Mouse (Mus musculus) midbrain, postnatal 0 days (tissue): Measurements from ENCODE around the gene Gm4791. TPM values are rescaled to one million over a fixed set of nuclear protein-coding genes. Genes with fewer than 3 reads are reported as not detected.

Experiments
- ATAC-seq: fragments of 200-750 bp; cut with Nextera tagmentation; 2 replicates; pipeline ENCODE4 v1.8.0; 2017; ENCODE audit warnings: moderate number of reproducible peaks, mild to moderate bottlenecking, moderate TSS enrichment, moderate library complexity; ENCODE audit not compliant: low FRiP score
- DNase-seq: peaks from one replicate; pipeline ENCODE4 v3.0.0-alpha.2; 2015; ENCODE audit warnings: low spot score
- H3K27ac ChIP-seq: fragments of 300-500 bp; sonication (generic); 2 replicates; pipeline ENCODE4 v1.5.1; 2014; ENCODE audit warnings: low read depth, mild to moderate bottlenecking, low read length, mixed read lengths
- H3K27me3 ChIP-seq: fragments of 300-500 bp; sonication (generic); 2 replicates; pipeline ENCODE4 v1.6.1; 2014; ENCODE audit warnings: low read length, control low read depth, mixed read lengths; ENCODE audit not compliant: insufficient read depth
- H3K36me3 ChIP-seq: fragments of 300-500 bp; sonication (generic); 2 replicates; pipeline ENCODE4 v1.6.1; 2014; ENCODE audit warnings: low read length, control low read depth, mixed read lengths; ENCODE audit not compliant: insufficient read depth
- H3K4me1 ChIP-seq: fragments of 300-500 bp; sonication (generic); 2 replicates; pipeline ENCODE4 v1.6.1; 2014; ENCODE audit warnings: mild to moderate bottlenecking, control low read depth, antibody characterized with exemption, low read length, mixed read lengths; ENCODE audit not compliant: insufficient read depth
- H3K4me2 ChIP-seq: fragments of 300-500 bp; sonication (generic); 2 replicates; pipeline ENCODE4 v1.6.1; 2014; ENCODE audit warnings: low read depth, mild to moderate bottlenecking, low read length, mixed read lengths; ENCODE audit not compliant: poor library complexity, severe bottlenecking
- H3K4me3 ChIP-seq: fragments of 300-500 bp; sonication (generic); 2 replicates; pipeline ENCODE4 v1.5.1; 2014; ENCODE audit warnings: low read depth, mild to moderate bottlenecking, low read length, moderate library complexity
- H3K9ac ChIP-seq: fragments of 300-500 bp; sonication (generic); replicated peaks from 2 replicates; pipeline ENCODE4 v1.6.1; 2014; ENCODE audit warnings: mild to moderate bottlenecking, low read length, moderate library complexity, mixed read lengths; ENCODE audit not compliant: poor library complexity, severe bottlenecking
- H3K9me3 ChIP-seq: fragments of 300-500 bp; sonication (generic); 2 replicates; pipeline ENCODE4 v1.6.1; 2016; ENCODE audit warnings: low read length, control low read depth
- CTCF ChIP-seq: IDR thresholded peaks from 2 replicates; pipeline ENCODE4 v1.5.1; 2016; ENCODE audit warnings: antibody characterized with exemption, mild to moderate bottlenecking
- WGBS: fragments of 180-500 bp; shearing (Covaris S2); extraction: QIAGEN DNeasy Blood & Tissue Kit; methylation state at CpG from one replicate; pipeline ENCODE4 v1.1.7; 2014; 5-methylcytosine and 5-hydroxymethylcytosine counted together
- polyA plus RNA-seq: library from polyadenylated mRNA; unstranded; fragments of >200 nt; fragmentation: Nextera tagmentation; extraction: Ambion mirVana; gene quantifications from 2 replicates; pipeline ENCODE4 v1.2.1, GENCODE M21; 2015
- total RNA-seq: library from RNA; depleted of rRNA; stranded (reverse); fragments of >200 nt; gene quantifications from 2 replicates; pipeline ENCODE4 v1.2.3, GENCODE M21; 2014

Gm4791 gene
- total and polyA plus RNA-seq, 2 experiments from 2014 or later = not detected

DNA sequence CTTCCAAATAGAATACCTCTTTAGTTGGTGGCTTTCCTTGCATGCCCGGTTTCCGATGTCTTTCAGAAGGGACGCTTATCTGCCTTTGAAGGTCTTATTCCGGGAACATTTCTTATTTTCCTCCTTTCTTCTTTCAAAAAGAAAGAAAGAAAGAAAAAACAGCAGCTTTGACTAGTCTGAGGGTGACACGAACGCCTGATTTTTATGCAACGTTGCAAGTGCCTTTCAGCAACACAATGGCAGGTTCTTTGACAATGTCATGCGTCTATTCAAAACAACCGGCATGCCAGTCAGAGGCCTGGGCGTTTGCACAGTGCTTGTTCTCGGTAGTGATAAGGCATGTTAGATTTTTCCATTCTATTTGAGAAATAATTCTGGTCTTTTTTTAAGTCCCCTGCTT lies 19.7 kb upstream of the Gm4791 start:
- 26% methylated on average over 11 of the region's 11 CpGs for WGBS
- H3K27me3 ChIP-seq = no peaks in the 10 kb centered on the region
- no peak overlapping the region for H3K9ac ChIP-seq
- no peak overlapping the region for H3K4me2 ChIP-seq
- no peak overlapping the region for H3K4me3 ChIP-seq
- no peak for DNase-seq
- no peak overlapping the region for H3K27ac ChIP-seq
- no peak for TF ChIP-seq CTCF
- no peaks in the 10 kb centered on the region for H3K9me3 ChIP-seq
- ATAC-seq = no peak
- H3K36me3 ChIP-seq = no peaks in the 10 kb centered on the region
- no peaks in the 10 kb centered on the region for H3K4me1 ChIP-seq

DNA sequence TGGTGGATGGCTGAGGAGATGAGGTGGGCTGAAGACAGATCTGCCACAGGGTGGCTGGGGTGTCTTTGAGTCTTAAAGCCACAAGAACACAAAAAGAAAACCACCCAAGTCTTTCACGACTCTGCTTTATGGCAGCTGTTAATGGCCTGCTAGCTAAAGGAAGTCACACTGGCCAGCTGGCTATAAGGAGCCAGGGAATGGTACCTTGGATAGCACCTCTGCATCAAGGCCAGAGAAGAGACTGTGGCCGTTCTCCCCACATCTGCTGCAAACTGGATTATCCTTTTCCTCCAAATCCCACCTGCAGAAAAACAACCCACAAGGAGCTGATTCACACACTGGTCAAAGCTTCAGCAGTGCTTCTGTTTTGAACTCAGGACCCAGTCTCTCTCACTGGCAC lies 18.4 kb upstream of the Gm4791 start:
- Histone ChIP-seq H3K27ac (no peak overlapping the region), H3K4me1 (no peaks in the 10 kb centered on the region), H3K36me3 (no peaks in the 10 kb centered on the region), H3K9me3 (no peaks in the 10 kb centered on the region), H3K9ac (no peak overlapping the region), H3K27me3 (no peaks in the 10 kb centered on the region), H3K4me2 (no peak overlapping the region), H3K4me3 (no peak overlapping the region)
- WGBS = 51% methylated on average over 2 of the region's 2 CpGs
- ATAC-seq (no peak), DNase-seq (no peak)
- no peak for TF ChIP-seq CTCF

DNA sequence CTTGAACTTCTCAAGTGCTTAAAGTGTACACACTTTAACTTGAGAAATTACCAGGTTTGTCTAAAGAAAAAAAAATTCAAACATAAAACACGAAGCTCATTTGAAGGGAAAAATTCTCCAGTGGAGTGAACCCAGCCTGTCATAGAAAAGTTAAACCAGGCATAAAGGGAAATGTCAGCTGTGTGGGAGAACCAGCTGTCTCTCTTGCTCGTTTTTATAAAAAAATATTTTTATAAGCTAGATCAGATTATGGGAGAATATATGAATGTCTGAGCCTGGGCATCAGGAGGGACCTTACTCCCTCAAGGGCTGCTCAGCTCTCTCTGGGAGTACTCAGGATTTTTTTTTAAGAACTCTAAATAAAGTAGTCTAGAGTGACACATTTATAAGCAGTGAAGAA lies 15.1 kb upstream of the Gm4791 start:
- Histone ChIP-seq H3K36me3 (no peaks in the 10 kb centered on the region), H3K27ac (no peak overlapping the region), H3K4me3 (no peak overlapping the region), H3K4me1 (no peaks in the 10 kb centered on the region), H3K4me2 (no peak overlapping the region), H3K9ac (no peak overlapping the region), H3K9me3 (no peaks in the 10 kb centered on the region), H3K27me3 (no peaks in the 10 kb centered on the region)
- TF ChIP-seq CTCF = no peak
- DNase-seq = no peak
- ATAC-seq = no peak
- WGBS = 59% methylated on average over 2 of the region's 2 CpGs

DNA sequence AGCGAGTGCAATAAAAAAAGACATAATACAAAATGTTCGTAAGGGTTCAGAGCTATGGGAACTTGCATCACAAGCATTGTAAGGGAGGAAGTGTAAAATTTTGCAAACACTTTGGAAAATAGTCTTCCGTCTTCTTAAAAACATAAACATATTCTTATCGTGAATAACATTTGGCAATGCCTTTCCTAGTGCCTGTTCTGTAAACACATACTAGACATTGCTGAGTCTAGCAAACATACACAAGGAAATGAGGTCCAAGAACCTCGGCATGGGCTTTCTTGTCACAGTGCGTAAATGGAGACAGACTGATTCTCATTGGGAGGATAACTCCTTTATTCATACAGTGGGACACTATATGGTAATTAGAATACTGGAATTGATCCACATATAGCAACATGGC lies 43.0 kb downstream of the Gm4791 start:
- DNase-seq (no peak), ATAC-seq (no peak)
- Histone ChIP-seq H3K4me1 (no peaks in the 10 kb centered on the region), H3K9ac (no peak overlapping the region), H3K27me3 (no peaks in the 10 kb centered on the region), H3K4me3 (no peak overlapping the region), H3K27ac (no peak overlapping the region), H3K9me3 (no peaks in the 10 kb centered on the region), H3K4me2 (no peak overlapping the region), H3K36me3 (no peaks in the 10 kb centered on the region)
- WGBS = 86% methylated on average over 6 of the region's 6 CpGs
- no peak for TF ChIP-seq CTCF
